Mouse (Mus musculus): Measurements from ENCODE around the gene Syne2. TPM values are rescaled to one million over a fixed set of nuclear protein-coding genes. Genes with fewer than 3 reads are reported as not detected.
"Not testable (repeated sequence)": the region's sequence is repeated elsewhere in the genome, so short reads cannot be mapped to it uniquely, and the experiment has no call there.

Syne2 gene
- polyA plus RNA-seq, 1 experiment from 2014 or later = 35.7 TPM

DNA sequence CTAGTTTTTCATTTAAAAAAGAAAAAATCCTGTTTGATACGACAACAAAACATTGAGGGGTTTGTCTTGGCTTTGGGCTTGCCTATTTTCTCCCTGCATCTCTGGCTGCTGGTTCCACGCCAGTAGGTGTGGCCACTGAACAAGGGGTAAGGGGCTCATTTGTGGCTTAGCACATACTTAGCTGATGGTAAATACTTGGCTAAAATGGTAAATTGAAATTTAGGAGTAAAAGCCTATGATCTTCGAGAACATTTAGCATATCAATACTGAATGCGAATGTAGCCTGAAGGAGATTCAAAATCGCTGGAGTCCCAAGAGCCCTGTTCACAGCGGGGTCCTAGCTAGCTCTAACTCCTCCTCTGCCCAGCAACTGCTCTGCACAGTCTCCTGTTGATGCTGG, 318.8 kb downstream of the Syne2 start:
- Histone ChIP-seq H3K4me2 (replicated peaks) (no peak overlapping the region), H3K27me3 (replicated peaks) (no peaks in the 10 kb centered on the region), H3K4me1 (replicated peaks) (no peaks in the 10 kb centered on the region), H3K9ac (no peak overlapping the region), H3K4me3 (replicated peaks) (no peak overlapping the region), H3K36me3 (no peaks in the 10 kb centered on the region), H3K9me3 (no peaks in the 10 kb centered on the region), H3K27ac (no peak overlapping the region)
- ATAC-seq = no peak
- 52% methylated on average over 6 of the region's 6 CpGs for WGBS

DNA sequence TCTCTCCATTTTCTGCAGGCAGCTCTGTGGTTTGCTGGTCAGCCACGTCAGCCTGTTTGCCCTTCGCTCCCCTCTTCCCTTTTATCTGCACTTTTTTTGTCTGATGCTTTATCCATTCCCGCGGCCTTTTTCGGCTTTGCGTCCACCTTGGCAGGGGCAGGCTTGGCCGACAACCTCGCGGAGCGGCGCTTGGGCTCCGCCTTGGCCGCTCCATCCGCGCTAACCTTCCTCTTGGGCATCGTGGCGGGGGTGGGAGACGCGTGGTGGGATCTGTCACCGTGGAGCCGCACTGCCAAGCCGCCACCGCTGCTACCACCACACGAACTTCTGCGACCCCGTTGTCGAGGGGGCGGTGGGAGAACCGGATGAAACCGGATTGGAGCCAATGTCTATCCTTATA, 334.5 kb downstream of the Syne2 start:
- H3K4me3 ChIP-seq (replicated peaks) = peak overlapping the region; percentile 27
- H3K9me3 ChIP-seq; ATAC-seq; H3K9ac ChIP-seq; H3K27me3 ChIP-seq (replicated peaks); H3K4me1 ChIP-seq (replicated peaks); H3K27ac ChIP-seq; H3K36me3 ChIP-seq: not testable (repeated sequence)
- H3K4me2 ChIP-seq (replicated peaks) = peak overlapping the region; percentile 63
- WGBS = 11% methylated on average over 30 of the region's 30 CpGs

Other genes starting within 250 kb of the Syne2 start
- 9.3 and 11.8 TPM in 2 replicates for gene Ppp2r5e, start 221.9 kb upstream of the Syne2 start, polyA plus RNA-seq (2015; fragmentation: Nextera tagmentation; extraction: Ambion mirVana)
- 11.0 and 12.6 TPM in 2 replicates for gene Wdr89, start 148.6 kb upstream of the Syne2 start, polyA plus RNA-seq (2015; fragmentation: Nextera tagmentation; extraction: Ambion mirVana)
- gene Sgpp1, start 82.4 kb upstream of the Syne2 start, polyA plus RNA-seq (2015; fragmentation: Nextera tagmentation; extraction: Ambion mirVana) = 16.2 and 16.3 TPM in 2 replicates